Mouse (Mus musculus) layer of hippocampus, adult 9-11 months (tissue): ENCODE results near the gene Abcb1b.
A peak's percentile ranks its signal among the peaks of the same experiment; 100 is the strongest.
"Not testable (repeated sequence)": the region's sequence is repeated elsewhere in the genome, so short reads cannot be mapped to it uniquely, and the experiment has no call there.

ENCODE experiments used
- DNase-seq: peaks from one replicate; pipeline ENCODE4 v3.0.0; 2022

Gene Abcb1b

GRCm38 (mm10) chr5:8797987-8798751, at the start of gene Abcb1b:
TSS of gene Abcb1b (plus strand) at chr5:8798147.
- peak; percentile 67 for DNase-seq

DNA sequence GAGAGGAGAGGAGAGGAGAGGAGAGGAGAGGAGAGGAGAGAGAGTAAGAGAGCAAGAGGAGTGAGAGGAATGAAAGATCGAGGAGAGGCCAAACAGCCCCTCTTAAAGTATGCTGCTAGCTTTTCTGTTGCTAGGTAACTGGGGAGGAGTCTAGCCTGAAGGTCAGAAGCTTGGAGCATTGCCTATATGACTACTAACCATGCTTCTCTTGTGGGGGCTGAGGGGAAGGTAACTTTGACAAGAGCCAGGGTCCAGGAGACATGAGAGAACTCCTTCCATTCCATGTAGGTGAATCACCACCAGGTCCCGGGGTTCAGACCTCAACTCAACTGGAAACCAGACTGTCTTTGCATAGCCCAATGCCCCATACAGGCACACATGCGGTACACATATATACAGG, 25.1 kb upstream of the Abcb1b start:
- no peak for DNase-seq

GRCm38 (mm10) chr5:8778311-8778710, 19.6 kb upstream of the Abcb1b start:
- no peak for DNase-seq

- DNase-seq, result no peak
Observed at GRCm38 (mm10) chr5:8778751-8779150, 19.2 kb upstream of the Abcb1b start.

DNA sequence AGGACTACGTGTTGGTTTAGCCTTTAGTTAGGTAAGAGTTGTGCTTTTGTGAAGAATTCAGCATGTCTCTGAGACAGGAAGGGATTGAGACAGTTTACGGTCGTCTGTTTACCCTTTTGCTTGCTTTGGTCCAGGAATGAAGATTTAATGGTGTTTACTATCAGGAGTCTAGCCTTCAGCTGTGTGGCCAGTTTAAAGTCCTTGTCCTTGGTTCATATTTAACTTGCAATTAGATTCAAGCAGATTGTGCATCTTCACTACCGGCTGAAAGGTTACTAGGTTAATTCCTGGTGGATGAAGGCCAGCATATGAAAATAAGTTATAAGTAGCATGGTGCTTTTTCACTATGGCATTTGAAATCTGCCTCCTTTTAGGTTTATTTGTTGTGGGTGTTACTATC, 5.7 kb upstream of the Abcb1b start:
- DNase-seq, result no peak

DNA sequence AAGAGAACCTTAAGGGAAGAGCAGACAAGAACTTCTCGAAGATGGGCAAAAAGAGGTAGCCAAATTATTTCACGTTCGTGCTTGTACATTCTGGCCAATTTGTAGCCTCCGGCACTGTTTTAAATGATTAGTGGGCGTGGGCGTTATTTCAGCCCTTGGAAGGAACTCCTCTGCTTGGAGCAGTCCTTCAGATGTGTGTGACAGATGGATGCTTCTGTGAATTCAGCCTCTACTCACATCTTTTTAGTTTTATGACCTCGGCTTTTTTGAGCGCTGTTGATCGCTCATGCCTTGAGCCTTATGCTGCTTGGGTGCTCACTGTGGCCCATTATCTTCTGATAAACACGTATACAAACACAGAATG, 787 bp downstream of the Abcb1b start:
- DNase-seq, result no peak

GRCm38 (mm10) chr5:8805742-8806141, 7.8 kb downstream of the Abcb1b start:
- peak; percentile 24 for DNase-seq

DNA sequence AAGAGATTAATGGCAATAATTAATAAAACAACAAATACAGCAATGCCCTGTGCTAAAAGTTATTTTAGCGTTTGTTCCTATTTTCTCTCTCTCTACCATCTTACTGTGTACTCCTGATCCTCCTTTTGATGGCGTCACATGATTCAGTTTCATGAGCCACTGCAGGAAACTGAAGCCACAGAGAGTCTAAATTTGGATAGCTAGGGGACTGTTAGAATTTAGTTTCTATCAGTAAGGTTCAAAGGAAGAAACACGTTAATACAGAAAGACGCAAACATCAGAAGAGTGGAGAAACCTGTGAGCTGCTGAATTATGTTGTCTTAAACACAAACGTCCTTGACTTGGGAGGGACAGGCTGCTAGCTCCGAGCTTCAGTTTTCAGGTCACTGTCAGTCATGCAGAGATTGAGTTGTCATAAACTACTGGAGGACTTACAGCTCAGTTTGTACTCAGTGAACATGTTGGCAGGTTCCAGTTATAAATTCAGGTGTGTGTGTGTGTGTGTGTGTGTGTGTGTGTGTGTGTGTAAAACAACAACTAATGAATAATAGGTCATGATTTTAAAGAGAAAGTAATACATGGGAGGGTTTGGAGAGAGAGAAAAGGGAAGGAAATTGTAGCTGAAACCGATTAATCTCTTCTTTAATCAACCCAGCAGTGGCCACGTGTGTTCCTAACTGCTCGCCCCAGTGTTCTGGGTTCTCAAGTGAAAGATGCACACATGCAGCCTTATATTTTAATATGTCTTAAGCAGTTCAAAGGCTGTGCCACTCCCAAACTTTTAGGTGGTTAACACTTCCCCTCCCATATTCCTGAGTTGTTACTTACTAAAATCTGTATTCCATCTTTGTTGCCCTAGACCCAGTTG, 9.4 kb downstream of the Abcb1b start:
- no peak for DNase-seq

GRCm38 (mm10) chr5:8813872-8814271, 15.9 kb downstream of the Abcb1b start:
- no peak for DNase-seq

- no peak for DNase-seq
Observed at GRCm38 (mm10) chr5:8819635-8820591, 22.0 kb downstream of the Abcb1b start.

DNA sequence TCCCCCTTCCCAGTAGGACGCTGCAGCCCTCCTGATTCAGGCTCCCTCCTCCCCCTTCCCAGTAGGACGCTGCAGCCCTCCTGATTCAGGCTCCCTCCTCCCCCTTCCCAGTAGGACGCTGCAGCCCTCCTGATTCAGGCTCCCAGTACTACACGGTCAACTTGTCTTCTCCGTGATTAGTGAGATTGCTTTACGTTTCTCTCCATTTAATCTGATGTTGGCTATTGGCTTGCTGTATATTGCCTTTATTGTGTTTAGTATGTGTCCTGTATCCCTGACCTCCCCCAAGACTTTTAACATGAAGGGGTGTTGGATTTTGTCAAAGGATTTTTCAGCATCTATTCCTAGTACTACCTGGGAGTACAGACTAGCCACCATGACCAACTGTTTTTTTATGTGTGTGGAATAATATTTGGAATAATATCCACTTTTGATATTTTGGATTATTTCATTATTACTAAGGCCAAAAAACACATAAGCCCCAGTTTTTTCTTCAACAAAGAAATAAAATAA, 22.7 kb downstream of the Abcb1b start:
- DNase-seq, result not testable (repeated sequence)

GRCm38 (mm10) chr5:8838661-8839438, 40.9 kb downstream of the Abcb1b start:
- no peak for DNase-seq

DNA sequence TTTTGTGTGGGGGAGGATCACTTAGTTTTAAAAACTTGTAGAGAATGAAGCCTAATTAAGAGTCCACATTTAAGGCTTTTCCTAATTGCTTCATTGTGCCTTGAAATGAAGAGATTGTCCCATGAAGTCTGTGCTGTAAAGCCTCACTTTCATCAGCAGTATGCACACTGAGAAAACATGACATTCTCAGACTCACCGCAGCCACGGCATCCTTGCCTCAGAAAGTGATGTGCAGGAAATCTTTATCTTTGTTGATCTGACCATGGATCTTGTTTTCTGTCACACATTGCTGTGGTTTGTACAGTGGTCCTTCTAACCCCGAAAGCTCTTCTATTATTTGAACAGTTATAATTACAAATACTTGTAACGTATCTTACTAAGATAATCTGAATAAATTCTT, 41.7 kb downstream of the Abcb1b start:
- DNase-seq, result no peak

DNA sequence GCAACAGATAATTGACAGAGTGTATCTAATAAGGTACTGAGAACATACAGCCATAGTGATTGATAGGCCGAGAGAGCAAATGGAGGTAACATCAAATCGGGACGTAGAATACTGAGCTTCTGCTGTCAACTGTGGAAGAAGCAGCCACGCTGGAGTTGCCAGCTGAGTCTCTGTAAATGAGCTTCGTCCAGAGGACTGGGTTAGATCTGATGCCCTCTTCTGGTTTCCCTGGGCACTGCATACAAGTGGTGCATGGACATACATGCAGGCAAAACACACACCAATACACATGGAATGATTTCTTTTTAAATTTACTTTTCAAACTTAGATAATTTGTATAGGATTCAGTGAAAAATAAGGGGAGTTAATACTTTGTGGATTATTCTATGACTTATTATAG, 42.9 kb downstream of the Abcb1b start:
- peak; percentile 24 for DNase-seq

DNA sequence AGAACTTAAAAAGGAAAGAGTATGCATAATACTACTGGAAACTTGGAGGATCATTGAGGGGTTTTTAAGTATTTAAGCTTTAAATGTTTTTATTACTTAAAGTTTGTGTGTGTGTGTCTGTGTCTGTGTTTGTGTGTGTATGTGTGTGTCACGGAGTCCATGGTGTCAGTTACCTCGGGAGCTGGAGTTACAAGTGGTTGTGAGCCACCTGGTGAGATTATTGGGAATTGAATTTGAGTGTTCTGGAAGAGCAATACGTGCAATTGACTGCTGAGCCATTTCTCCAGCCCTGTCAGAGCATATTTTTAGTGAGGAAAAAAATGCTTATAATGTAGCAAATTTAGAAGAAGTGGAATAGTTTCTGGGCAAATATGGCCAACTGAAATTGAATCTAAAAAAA, 44.9 kb downstream of the Abcb1b start:
- no peak for DNase-seq

DNA sequence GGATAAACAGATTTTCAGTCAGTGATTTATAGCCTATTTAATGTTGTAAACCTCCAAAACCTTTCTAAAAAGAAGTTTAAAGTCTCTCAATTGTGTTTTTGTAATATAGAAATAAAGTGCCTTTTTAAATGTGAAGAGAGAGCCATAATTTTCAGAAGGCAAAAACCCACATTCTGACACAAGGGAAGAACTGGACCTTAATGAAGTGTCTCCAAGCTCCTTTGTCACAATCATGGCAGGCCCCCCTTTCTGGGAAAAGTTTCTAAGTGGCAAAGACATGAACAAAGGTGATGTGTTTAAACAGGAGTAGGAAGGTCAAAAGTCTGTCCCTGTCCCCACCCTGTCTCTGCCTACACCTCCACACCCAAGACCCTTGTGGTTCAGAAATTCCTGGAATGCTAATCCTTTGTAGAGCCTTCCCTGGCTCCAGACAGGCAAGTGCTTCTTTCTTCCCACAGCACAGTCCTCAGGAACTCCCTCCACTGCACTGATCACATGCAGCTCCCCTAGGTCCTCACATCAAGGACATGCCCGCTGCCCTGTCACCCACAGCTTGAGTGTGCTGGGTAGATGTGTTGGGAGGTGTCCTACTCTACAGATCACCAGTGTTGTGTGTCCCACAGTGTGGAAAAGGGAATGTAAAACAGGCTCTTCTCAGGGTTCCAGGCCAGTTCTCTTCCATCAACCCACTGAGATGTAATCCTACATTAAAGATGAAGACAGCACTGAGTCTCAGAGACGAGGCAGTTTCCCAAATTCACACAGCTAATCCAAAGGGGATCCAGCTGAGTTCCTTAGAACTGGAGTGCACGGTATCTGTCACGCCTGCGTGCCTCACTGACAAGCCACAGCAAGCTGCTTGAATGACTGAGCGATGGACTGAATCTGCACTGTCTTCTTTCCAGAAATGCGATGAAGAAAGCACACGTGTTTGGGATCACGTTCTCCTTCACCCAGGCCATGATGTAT, 50.9 kb downstream of the Abcb1b start:
- DNase-seq, result not testable (repeated sequence)

- DNase-seq, result no peak
Observed at GRCm38 (mm10) chr5:8850851-8851250, 52.9 kb downstream of the Abcb1b start.

DNA sequence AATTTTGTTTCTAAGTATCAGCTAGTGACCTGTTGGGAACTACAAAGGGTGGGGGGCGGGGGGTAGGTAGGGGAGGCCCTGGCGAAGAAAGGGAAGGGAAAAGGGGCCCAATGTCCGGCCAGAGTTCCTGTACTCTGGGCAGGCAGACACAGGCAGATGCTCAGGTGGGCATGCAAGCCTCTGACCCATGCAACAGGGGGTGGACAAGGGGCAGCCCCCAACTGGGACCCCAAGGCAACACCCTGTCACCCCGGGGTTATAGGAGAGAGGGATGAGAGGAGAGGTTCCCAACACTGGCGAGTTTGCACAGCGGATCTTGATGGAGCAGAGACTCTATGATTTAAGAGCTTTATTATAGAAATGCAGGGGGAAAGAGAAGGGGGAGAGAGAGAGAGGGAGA, 59.3 kb downstream of the Abcb1b start:
- no peak for DNase-seq

DNA sequence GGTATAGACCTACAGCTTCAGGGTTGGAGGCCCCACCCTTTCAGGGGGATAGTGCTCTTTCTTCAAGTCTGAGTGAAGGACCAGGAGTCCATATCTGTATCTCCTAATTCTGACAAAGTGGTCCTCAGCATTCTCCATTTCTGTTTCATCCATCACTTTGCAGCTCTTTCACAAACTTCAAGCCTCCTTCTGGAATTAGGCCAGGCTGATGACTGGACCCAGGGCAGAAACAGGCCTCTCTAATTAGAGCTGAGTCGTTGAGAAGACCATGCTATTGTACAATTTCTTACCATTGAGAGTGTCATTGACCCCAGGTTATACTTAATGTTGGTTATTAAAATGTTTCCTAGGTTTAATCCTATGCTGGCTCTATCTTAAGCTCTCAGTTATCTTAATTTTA, 63.9 kb downstream of the Abcb1b start:
- no peak for DNase-seq

DNA sequence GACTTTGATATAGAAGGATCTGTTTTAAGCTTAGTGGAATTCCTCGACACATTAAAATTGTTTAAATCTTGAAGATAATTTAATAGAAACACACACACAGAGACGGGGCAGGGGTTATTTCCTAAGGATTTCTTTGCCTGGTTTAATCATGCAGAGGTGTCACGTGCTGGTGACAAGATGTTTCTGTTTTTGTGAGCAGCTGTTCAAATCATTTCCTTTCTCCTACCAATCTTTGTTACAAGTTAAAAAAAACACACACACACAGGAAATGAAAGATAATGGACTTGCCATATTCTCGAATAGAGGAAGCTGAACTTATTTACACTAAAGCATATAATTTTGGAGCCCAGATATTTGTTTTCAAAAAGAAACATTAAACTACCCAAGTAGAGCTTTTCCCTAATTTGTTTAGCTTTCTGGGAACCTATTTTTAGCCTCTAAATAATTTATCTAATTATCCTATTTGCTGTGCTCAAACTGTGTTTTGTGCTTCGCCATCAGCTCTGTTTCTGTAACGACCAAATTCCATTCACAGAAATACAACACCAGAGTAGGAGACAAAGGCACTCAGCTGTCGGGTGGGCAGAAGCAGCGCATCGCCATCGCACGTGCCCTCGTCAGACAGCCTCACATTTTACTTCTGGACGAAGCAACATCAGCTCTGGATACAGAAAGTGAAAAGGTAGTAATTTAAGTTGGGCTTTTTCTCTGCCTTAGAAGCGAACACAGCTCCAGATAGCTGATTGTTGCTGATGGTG, 65.8 kb downstream of the Abcb1b start:
- DNase-seq, result no peak
